Mouse (Mus musculus) embryonic facial prominence, embryonic 10.5 days (tissue): ENCODE results near the gene Chst12. TPM values are rescaled to one million over a fixed set of nuclear protein-coding genes. Genes with fewer than 3 reads are reported as not detected.
A peak's percentile ranks its signal among the peaks of the same experiment; 100 is the strongest.

Source experiments
- DNase-seq: peaks from one replicate; pipeline ENCODE4 v3.0.0-alpha.2; 2017; ENCODE audit warnings: low spot score
- H3K27ac ChIP-seq: fragments of 300-500 bp; sonication (generic); replicated peaks from 2 replicates; pipeline ENCODE4 v1.5.1; 2016; ENCODE audit warnings: mild to moderate bottlenecking
- H3K27me3 ChIP-seq: fragments of 300-500 bp; sonication (generic); replicated peaks from 2 replicates; pipeline ENCODE4 v1.6.1; 2016; ENCODE audit warnings: low read depth, mild to moderate bottlenecking; ENCODE audit not compliant: poor library complexity, severe bottlenecking
- H3K36me3 ChIP-seq: fragments of 300-500 bp; sonication (generic); replicated peaks from 2 replicates; pipeline ENCODE4 v1.6.1; 2016; ENCODE audit warnings: mild to moderate bottlenecking, moderate library complexity
- H3K4me1 ChIP-seq: fragments of 300-500 bp; sonication (generic); 2 replicates; pipeline ENCODE4 v1.6.1; 2016
- H3K4me3 ChIP-seq: fragments of 300-500 bp; sonication (generic); 2 replicates; pipeline ENCODE4 v1.5.1; 2016; ENCODE audit warnings: mild to moderate bottlenecking, moderate library complexity
- H3K9me3 ChIP-seq: fragments of 300-500 bp; sonication (generic); 2 replicates; pipeline ENCODE4 v1.6.1; 2016; ENCODE audit warnings: mild to moderate bottlenecking
- WGBS: fragments of 180-500 bp; shearing (Covaris S2); methylation state at CpG from one replicate; pipeline ENCODE4 v1.1.7; 2016; 5-methylcytosine and 5-hydroxymethylcytosine counted together
- polyA plus RNA-seq: library from polyadenylated mRNA; unstranded; fragments of >200 nt; fragmentation: Nextera tagmentation; extraction: Ambion mirVana; gene quantifications from 2 replicates; pipeline ENCODE4 v1.2.1, GENCODE M21; 2016

Chst12 gene
- polyA plus RNA-seq, 1 experiment from 2014 or later, result 16.8 TPM

- WGBS, result 65% methylated on average over 4 of the region's 4 CpGs
- Histone ChIP-seq H3K27me3 (no peaks in the 10 kb centered on the region), H3K4me1 (peaks cover 52% of the 10 kb centered on the region), H3K4me3 (no peak overlapping the region), H3K9me3 (no peaks in the 10 kb centered on the region), H3K27ac (peak overlapping the region; percentile 76; the same call in 1 of the 2 replicates), H3K36me3 (no peaks in the 10 kb centered on the region)
- no peak for DNase-seq
These were observed 60.9 kb downstream of the Chst12 start for GRCm38 (mm10) chr5:140566271-140566670.

- Histone ChIP-seq H3K27me3 (no peaks in the 10 kb centered on the region), H3K4me3 (no peak overlapping the region), H3K9me3 (no peaks in the 10 kb centered on the region), H3K4me1 (peaks cover 51% of the 10 kb centered on the region), H3K36me3 (no peaks in the 10 kb centered on the region), H3K27ac (peak overlapping the region; percentile 76; the same call in 1 of the 2 replicates)
- 42% methylated on average over 11 of the region's 11 CpGs for WGBS
- no peak for DNase-seq
These were observed 62.0 kb downstream of the Chst12 start for GRCm38 (mm10) chr5:140567321-140567720.

GRCm38 (mm10) chr5:140567751-140568150, 62.4 kb downstream of the Chst12 start:
- peaks cover 51% of the 10 kb centered on the region for H3K4me1 ChIP-seq
- WGBS, result 85% methylated on average over 5 of the region's 5 CpGs
- no peaks in the 10 kb centered on the region for H3K27me3 ChIP-seq
- no peak overlapping the region for H3K4me3 ChIP-seq
- H3K36me3 ChIP-seq, result no peaks in the 10 kb centered on the region
- no peaks in the 10 kb centered on the region for H3K9me3 ChIP-seq
- 0 out of 2 replicates have a peak overlapping the region, but pooled peaks have one; percentile 19 for H3K27ac ChIP-seq
- no peak for DNase-seq

DNA sequence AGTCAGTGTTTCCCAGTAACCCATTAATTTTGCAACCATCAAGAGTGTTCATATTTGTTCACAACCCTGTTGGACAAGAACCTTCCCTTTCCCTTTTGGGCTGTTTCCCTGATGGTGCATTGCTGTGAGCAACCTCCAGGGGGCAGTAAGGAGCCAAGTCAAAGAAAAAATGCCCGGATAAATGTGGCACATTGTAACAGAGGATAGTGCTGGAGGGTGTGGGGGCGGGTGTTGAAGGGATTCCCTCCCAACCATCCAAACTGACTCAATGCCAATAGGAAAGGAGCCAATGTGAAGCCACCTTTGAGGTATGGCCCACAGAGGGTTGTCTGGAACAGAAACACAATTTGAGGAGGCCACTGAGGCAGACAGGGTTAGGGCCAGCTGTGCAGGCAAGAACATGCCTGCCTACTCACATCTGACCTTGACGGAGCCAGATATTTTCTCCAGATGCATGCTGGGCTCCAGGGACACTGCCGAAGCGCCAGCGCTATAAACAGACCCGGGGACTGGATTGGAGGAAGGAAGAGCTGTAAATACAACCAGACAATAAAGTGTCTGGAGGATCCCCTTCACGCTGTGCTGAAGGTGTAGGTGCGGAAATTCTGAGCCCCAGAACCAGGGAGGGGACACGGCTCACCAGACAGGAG, 63.1 kb downstream of the Chst12 start:
- peak overlapping the region; percentile 11; the same call in 1 of the 2 replicates for H3K4me3 ChIP-seq
- H3K9me3 ChIP-seq, result no peaks in the 10 kb centered on the region
- whole genome bisulfite sequencing, result 56% methylated on average over 10 of the region's 10 CpGs

DNA sequence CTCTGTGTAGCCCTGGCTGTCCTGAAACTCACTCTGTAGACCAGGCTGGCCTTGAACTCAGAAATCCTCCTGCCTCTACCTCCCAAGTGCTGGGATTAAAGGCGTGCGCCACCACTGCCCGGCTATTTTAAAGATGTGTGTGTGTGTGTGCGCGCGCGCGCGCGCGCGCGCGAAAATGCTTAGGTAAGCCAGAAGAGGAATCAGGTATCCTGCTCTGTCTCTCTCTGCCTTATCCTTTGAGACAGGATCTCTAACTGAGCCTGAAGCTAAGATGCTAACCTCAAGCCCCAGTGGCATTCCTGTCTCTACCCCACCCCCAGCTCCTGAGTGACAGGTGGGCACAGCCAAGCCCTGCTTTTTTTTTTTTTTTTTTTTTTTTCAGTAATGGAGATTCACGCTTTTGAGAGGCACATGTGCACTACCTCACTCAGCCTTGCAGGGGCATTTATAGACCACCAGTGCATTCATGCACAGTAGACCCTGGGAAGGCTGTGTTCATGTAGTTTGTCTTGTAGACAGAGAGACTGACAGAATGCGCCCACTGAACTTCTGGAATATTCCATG, 63.8 kb downstream of the Chst12 start:
- WGBS, result 84% methylated on average over 16 of the region's 16 CpGs
- no peaks in the 10 kb centered on the region for H3K9me3 ChIP-seq
- no peaks in the 10 kb centered on the region for H3K27me3 ChIP-seq
- no peaks in the 10 kb centered on the region for H3K36me3 ChIP-seq
- H3K4me3 ChIP-seq, result no peak overlapping the region
- no peak overlapping the region for H3K27ac ChIP-seq
- no peak for DNase-seq
- H3K4me1 ChIP-seq, result peaks cover 46% of the 10 kb centered on the region

More for the DNA sequence above, 63.1 kb downstream of the Chst12 start:
- peak; percentile 69 for DNase-seq
- H3K36me3 ChIP-seq, result no peaks in the 10 kb centered on the region
- H3K4me1 ChIP-seq, result peaks cover 46% of the 10 kb centered on the region
- no peaks in the 10 kb centered on the region for H3K27me3 ChIP-seq
- peak overlapping the region; percentile 69 for H3K27ac ChIP-seq

GRCm38 (mm10) chr5:140570223-140570870, 65.0 kb downstream of the Chst12 start:
- Histone ChIP-seq H3K27ac (no peak overlapping the region), H3K27me3 (no peaks in the 10 kb centered on the region), H3K9me3 (no peaks in the 10 kb centered on the region), H3K4me1 (peaks cover 45% of the 10 kb centered on the region), H3K4me3 (no peak overlapping the region), H3K36me3 (no peaks in the 10 kb centered on the region)
- DNase-seq, result no peak
- WGBS, result 89% methylated on average over 13 of the region's 13 CpGs

DNA sequence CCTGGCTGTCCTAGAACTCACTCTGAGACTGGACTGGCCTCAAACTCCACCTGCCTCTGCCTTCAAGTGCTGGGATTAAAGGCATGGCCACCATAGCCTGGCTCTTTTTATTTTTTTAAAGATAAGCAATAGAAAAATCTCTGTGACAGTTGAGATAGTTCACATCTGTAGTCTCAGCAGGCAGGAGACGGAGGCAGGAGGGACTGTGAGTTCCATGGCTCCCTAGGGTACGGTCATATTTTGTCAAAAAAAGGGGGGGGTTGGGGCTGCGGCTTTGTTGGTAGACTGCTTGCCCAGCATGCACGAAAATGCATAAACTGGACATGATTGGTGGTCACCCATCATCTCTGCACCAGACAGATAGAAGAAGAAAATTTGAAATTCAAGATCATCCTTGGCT, 65.9 kb downstream of the Chst12 start:
- Histone ChIP-seq H3K27ac (no peak overlapping the region), H3K36me3 (no peaks in the 10 kb centered on the region), H3K9me3 (no peaks in the 10 kb centered on the region), H3K4me1 (peaks cover 40% of the 10 kb centered on the region), H3K27me3 (no peaks in the 10 kb centered on the region), H3K4me3 (no peak overlapping the region)
- WGBS, result 81% methylated on average over 4 of the region's 4 CpGs
- DNase-seq, result no peak

- peaks cover 36% of the 10 kb centered on the region for H3K4me1 ChIP-seq
- WGBS, result 67% methylated on average over 10 of the region's 10 CpGs
- H3K27me3 ChIP-seq, result no peaks in the 10 kb centered on the region
- no peaks in the 10 kb centered on the region for H3K9me3 ChIP-seq
- H3K4me3 ChIP-seq, result no peak overlapping the region
- peak overlapping the region; percentile 5; the same call in 1 of the 2 replicates for H3K27ac ChIP-seq
- H3K36me3 ChIP-seq, result no peaks in the 10 kb centered on the region
- no peak for DNase-seq
These were observed 66.3 kb downstream of the Chst12 start for GRCm38 (mm10) chr5:140571673-140572072.

- WGBS, result 73% methylated on average over 6 of the region's 6 CpGs
- no peaks in the 10 kb centered on the region for H3K9me3 ChIP-seq
- H3K36me3 ChIP-seq, result no peaks in the 10 kb centered on the region
- H3K4me1 ChIP-seq, result peaks cover 26% of the 10 kb centered on the region
- no peak overlapping the region for H3K4me3 ChIP-seq
- H3K27ac ChIP-seq, result peak overlapping the region; percentile 52
- no peak for DNase-seq
- H3K27me3 ChIP-seq, result no peaks in the 10 kb centered on the region
These were observed 67.3 kb downstream of the Chst12 start for GRCm38 (mm10) chr5:140572611-140573010.

Other genes with a start within 250 kb of the Chst12 start
- gene Mad1l1, start 184.0 kb upstream of the Chst12 start, polyA plus RNA-seq, result 63.5 and 63.9 TPM in 2 replicates
- 52.8 and 55.9 TPM in 2 replicates for gene Nudt1, start 183.9 kb upstream of the Chst12 start, polyA plus RNA-seq
- gene Mrm2, start 173.7 kb upstream of the Chst12 start, polyA plus RNA-seq, result 22.1 and 25.1 TPM in 2 replicates
- gene Snx8, start 116.3 kb upstream of the Chst12 start, polyA plus RNA-seq, result 26.3 and 27.7 TPM in 2 replicates
- 167 and 183 TPM in 2 replicates for gene Eif3b, start 86.2 kb upstream of the Chst12 start, polyA plus RNA-seq
- gene Gm4869, start 59.9 kb upstream of the Chst12 start, polyA plus RNA-seq, result not detected in 2 replicates
- not detected in 2 replicates for gene Grifin, start 59.5 kb downstream of the Chst12 start, polyA plus RNA-seq
- gene Lfng, start 101.8 kb downstream of the Chst12 start, polyA plus RNA-seq, result 11.7 and 14.9 TPM in 2 replicates
- 33.4 and 35.5 TPM in 2 replicates for gene Ttyh3, start 143.5 kb downstream of the Chst12 start, polyA plus RNA-seq
- 27.4 and 28.2 TPM in 2 replicates for gene Iqce, start 196.8 kb downstream of the Chst12 start, polyA plus RNA-seq
- gene Brat1, start 199.5 kb downstream of the Chst12 start, polyA plus RNA-seq, result 22.8 and 24.9 TPM in 2 replicates
- 0.79 and 0.82 TPM in 2 replicates for gene Amz1, start 218.6 kb downstream of the Chst12 start, polyA plus RNA-seq